Mouse (Mus musculus) CD8-positive naive resting alpha-beta T cell, adult 2 months (primary cell): ENCODE data around the gene Rnf151.
"Not testable (repeated sequence)": the region's sequence is repeated elsewhere in the genome, so short reads cannot be mapped to it uniquely, and the experiment has no call there.

ENCODE experiments used
- DNase-seq, 2 experiments: peaks; one replicate each; pipeline ENCODE4 v3.0.0; 2022; ENCODE audit warnings: low read depth in 2 of 2, low spot score in 2 of 2

Gene Rnf151

DNA sequence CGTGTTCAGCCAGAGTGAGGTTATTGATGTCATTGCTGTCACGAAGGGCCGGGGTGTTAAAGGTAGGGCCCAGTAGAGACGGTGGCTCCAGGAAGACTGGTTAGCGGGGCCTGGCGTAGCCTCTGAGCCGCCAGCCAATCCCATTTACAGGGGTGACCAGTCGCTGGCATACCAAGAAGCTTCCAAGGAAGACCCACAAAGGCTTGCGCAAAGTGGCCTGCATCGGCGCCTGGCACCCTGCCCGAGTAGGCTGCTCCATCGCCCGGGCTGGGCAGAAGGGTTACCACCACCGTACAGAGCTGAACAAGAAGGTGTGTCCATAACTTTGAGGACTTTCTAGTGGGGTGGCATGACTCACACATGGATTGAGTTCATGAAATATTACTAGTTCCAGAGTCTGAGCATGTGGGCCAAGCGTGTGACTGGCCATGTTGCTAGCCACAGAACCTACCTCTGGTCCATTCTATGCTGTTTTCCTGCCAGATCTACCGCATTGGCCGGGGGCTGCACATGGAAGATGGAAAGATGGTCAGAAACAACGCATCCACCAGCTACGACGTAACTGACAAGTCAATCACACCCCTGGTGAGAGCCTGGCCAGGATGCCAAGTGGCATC is 15.7 kb upstream of the Rnf151 start:
- DNase-seq: no peak

DNA sequence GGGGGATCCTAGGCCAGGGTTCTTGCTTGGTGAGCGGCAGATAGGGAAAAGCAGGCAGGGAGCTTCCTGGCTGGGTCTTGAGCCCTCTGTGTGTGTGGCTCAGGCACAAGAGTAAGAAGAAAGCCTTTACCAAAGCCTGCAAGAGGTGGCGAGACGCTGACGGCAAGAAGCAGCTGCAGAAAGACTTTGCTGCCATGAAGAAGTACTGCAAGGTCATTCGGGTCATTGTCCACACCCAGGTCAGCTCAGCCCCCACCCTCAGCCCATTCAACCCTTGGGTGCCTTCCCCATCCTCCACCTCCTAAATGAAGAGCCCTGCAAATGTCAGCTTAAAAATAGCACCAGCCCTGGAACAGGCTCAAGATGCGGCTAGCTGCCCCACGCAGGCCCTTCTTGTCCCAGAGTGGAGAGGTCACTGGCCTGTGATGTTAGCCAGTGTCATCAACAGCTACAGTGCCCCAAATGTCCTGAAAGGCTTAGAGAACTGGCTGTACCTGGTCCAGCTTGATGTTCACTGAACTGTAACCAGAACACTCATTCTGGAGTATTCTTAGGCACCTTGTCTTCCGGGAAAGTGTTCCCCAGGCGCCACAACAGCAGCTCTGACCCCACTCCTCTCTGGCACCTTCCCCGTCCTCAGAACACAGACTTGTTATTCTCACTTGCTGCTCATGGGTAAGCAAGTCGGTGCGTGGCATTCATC is 14.5 kb upstream of the Rnf151 start:
- DNase-seq: no peak

DNA sequence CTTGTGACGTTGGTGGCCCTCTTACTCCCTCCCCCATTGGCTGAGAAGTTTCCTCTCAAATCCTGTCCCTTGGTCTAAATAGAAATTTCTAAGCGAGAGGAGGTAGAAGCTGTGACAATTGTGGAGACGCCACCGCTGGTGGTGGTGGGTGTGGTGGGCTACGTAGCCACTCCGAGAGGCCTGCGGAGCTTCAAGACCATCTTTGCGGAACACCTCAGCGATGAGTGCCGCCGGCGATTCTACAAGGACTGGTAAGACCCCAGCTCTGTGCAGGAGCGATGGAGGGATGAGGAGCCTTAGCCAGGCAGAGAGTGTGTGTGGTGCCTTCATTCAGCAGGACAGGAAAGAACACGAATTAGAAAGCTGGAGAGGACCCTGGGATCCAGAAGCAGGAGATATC is 12.9 kb upstream of the Rnf151 start:
- no peak for DNase-seq

DNA sequence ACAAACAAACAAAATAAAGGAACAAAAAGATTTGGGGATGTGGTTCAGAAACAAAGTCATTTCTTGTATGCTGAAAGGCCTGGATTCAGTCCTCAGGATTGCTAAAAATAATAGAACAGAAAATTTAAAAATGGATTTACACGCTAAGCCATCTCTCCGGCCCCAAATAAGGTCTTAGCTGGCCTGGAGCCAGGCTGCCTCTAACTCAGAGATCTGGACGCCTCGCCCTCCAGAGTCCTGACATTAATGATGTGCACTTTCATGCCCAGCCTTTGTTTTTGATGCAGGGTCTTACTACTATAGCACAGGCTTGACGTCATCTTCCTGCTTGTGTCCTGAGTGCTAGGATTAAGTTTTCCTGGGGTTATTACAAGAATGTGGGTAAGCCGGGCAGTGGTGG is 11.2 kb upstream of the Rnf151 start:
- DNase-seq: no peak

DNA sequence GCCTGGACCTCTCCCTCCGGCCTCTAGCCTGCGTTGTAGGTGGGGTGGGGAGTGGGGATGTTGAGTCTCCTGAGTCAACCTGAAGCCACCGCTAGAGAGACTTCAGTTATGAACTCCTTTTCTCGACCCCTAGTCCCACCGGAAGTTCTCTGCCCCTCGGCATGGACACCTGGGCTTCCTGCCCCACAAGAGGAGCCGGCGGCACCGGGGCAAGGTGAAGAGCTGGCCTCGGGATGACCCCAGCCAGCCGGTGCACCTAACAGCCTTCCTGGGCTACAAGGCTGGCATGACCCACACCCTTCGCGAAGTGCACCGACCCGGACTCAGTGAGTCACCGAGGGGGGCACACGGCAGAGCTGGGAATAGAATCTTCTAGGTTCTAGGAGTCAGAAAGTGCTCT is 10.3 kb upstream of the Rnf151 start:
- DNase-seq: no peak

DNA sequence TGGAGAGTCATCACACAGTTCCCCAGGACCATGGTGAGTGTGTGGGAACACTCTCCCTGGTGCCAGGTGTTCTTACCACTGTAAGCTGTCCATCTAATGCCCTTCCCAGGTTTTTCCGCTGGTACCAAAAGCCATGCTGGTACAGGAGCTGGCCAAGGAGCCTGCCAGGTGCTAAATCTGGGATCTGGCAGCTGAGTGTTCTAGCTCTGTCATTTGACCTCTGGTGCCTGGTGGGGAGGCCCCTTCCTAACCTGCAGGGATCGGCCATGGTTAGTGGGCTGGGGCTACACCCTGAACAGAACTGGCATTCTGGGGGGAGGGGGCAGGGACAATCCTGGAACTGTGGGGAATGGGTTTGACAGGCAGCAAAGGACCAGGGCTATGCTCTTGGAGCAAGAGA is 9.8 kb upstream of the Rnf151 start, which contains the start of gene Rpl3l:
Gene Rpl3l (plus strand): TSS at position 203 of the 400 bp plus-strand sequence.
- DNase-seq: no peak

DNA sequence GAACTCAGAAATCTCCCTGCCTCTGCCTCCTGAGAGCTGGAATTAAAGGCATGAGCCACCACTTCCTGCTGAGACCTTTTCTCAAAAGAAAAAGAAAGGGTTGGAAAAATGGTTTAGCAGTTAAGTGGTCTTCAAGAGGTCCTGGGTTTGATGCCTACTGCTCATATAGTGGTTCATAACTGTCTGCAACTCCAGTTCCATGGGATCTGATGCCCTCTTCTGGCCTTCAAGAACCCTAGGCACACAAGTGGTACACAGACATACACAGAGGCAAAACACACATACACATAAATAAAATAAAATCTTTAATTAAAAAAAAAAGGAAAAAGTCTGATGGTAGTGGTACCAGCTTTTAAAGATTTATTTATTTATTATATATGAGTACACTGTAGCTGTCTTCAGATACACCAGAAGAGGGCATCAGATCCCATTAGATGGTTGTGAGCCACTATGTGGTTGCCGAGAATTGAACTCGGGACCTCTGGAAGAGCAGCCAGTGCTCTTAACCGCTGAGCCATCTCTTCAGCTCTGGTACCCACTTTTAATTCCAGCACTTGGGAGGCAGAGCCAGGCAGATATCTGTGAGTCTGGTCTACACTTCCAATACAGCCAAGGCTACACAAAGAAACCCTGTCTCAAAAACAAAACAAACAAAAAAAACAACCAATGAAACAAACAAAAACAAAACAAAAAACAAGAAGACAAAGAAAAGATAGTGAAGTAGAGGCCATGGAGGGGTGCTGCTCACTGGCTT is 8.0 kb upstream of the Rnf151 start:
- DNase-seq: no peak

DNA sequence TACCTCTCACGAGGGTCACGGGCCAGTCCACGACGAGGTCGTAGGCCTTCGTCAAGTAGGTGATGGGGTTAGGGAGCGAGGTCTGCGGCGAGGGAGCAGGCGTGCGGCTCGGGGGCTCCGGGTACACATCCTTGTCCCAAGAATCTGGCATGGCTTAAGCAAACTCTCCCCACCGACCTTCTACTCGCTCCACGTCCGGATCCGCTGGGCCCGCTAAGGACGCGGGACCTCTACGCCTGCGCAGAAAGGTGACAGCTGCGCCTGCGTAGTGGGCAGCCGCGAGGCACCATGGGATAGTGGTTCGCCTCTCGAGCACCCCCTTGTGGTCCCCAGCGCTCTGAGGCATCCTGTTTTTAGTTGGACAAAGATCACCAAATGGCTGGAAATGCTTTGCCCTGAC is 6.3 kb upstream of the Rnf151 start, which contains the start of gene Ndufb10:
Gene Ndufb10 (minus strand): TSS at position 295 of the 400 bp plus-strand sequence.
- peak; percentile 95 to 97 for DNase-seq

DNA sequence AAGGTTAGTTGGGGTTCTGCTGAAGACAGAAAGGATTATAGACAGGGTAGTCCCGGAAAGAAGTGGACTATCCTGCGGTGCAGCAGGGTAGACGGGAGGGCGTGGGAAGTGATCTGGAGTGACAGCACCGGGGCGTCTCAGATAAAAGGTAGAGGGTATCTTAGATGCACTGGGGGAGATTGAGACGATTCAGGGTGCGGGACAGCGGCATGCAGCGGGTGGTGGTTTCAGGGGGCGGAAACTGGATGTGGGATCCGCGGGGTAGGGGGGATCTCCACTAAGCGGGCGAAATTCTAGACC is 6.0 kb upstream of the Rnf151 start:
- DNase-seq: no peak

DNA sequence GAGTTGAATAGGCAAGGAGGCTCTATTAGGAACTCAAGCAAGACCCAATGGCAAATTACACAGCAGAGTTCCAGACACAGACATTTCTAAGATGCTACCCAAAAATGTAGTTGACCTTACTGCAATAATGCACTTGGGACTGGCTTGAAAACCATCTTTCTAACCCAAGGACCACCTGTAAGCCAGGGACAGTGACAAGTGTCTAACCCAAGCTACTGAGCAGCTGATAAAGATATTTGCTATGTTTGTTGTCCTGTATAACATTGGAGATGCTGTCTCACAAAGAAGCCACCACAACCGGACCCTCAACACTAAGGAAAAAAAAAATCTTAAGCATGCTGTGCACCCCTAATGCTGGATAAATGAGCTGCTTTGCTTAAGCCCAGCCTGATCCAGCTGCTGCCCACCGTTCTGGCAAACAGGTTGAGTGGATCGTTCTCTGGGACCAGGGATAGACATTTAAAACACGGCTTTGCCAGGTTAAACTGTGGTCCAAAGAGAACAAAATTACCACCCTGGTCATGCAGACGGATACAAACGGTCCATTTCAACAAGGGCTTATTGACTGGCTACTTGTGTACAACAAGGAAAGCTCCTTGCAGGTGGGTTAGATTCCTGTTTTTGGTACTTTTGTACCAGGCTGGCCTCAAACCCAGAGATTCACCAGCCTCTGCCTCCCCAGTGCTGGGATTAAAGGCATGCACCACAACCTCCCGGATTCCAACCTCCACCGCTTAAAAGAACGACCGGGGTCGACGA is 5.4 kb upstream of the Rnf151 start:
- DNase-seq: no peak

DNA sequence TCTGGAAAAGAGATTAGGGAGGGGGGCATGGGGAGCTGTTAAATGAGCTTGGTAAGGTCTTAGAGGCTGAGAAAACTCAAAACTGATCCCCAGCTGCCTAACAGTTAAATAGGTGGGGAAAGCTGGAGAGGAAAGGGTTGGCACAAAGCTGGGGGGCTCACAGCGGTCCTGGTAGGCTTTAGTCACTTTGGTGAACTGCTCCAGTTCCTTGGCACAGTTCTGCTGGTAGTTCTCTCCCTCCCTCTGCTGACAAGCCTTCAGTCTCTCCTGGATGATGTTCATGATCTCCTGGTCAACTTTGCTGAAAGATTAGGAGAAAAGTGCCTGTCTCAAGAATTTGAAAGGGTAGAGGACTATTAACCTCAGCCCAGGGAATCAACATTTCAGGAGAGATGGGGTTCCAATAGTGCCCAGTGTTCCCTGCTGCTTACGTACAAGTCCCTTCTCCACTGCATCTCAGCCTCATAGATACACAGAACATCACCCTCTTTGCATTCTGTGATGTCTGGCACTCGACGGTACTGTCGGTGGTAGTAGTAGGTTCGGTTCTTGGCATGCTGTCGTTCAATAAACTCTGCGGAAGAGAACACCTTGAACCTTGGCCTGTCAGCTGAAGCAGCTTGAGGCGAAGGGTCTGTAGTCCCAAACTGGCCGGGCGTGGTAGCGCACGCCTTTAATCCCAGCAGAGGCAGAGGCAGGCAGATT is 4.5 kb upstream of the Rnf151 start:
- no peak for DNase-seq

DNA sequence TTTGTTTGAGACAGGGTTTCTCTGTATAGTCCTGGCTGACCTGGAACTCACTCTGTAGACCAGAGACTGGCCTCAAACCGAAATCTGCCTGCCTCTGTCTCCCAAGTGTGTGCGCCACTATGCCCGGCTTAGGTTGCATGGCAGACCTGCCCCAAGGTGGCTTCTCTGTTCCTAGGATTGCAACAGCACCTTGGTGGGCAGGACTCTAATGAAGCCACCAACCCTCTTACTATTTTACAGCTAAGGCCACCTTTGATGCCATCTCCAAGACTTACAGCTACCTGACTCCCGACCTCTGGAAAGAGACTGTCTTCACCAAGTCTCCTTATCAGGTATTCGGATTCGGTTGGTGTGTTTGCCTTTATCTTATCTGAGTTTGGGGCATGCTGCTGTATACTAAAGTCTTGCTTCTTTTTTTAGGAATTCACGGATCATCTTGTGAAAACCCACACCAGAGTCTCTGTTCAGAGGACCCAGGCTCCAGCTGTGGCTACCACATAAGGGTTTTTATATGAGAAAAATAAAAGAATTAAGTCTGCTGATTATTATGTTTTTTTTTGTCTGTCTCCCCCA is 3.6 kb upstream of the Rnf151 start:
- DNase-seq: not testable (repeated sequence)

DNA sequence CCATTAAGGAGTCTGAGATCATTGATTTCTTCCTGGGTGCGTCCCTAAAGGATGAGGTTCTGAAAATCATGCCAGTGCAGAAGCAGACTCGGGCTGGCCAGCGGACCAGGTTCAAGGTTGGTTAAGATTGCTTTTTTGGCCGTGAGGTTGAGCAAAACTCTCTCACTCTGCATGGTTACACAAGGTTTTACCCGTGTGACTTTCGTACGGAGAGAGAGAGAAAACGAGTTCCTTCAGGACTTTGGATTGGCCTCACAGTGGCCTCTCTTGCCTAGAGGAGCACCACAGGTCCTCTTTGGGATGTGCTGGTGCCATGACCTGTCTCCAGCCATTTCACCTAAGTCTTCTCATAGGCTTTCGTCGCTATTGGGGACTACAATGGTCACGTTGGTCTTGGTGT is 2.8 kb upstream of the Rnf151 start:
- DNase-seq: not testable (repeated sequence)

DNA sequence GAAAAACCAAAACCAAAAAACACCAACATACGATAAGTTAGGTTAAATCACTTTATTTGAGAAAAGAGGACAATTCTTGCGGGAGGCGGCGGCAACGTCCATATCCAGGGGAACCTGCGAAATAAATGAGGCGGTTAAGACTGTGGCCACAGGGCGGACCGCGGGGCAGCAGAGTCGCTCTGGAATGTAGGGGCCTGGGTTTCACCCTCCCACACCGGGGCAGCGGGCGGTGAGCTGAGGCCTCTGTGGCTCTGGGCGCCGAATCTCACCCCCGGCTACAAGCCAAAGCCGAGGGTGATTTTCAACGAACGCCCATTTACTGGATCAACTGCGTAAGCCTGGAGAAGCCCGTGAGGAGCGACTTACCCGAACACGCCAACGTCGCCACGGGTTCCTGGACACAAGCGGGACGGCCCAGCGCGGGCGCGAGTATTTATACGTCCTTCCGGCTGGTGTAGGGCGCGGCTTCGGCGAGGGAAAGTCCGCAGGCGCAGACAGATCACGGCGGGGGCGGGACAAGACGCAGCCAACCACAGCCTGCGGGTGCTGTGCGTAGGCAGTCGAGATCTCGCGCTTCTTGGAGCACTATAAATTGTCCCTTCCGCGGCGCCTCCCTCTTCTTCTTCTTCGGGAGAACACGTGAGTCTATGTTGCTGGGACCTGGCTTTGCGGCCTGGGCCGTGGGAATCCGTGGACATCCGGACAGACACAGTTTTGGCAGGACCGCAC is 1.8 kb upstream of the Rnf151 start:
- peak; percentile 96 to 97 for DNase-seq

DNA sequence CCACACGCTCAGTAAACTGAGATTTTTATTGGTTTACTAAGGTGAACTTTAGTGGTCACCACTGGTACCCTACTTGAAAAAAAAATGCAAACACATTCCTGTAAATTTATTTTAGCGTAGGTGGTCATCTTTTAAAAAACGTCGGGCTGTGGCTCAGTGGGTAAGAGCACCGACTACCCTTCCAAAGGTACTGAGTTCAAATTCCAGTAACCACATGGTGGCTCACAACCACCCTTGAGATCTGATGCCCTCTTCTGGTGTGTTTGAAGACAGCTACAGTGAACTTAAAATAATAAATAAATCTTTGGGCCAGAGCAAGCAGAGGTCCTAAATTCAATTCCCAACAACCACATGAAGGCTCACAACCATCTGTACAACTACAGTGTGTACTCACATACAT is 1.1 kb upstream of the Rnf151 start:
- DNase-seq: not testable (repeated sequence)

DNA sequence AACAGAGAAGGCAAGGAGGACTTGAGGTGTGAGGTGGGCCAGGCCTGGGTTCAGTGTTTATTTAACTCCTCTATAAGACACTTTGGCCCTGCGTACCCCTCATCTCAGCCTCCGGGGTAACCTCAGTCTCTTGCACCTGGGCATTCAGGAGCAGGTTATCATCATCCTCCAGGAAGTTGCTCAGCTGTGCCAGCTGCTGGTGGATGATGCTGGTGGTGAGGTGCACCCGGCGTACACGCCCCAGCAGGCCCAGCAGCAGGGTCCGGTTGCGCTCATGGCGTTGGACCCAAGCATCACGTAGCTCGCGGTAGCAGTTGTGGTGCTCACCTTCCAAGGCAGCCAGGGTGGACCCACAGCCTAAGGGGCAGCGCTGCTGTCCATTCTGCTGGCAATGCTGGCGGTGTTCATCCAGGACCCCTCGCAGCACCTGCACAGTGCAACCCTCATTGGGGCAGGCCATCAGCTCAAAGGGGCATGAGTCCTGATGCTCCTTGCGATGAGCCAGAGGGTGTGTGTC is 1.6 kb downstream of the Rnf151 start:
- DNase-seq: no peak

DNA sequence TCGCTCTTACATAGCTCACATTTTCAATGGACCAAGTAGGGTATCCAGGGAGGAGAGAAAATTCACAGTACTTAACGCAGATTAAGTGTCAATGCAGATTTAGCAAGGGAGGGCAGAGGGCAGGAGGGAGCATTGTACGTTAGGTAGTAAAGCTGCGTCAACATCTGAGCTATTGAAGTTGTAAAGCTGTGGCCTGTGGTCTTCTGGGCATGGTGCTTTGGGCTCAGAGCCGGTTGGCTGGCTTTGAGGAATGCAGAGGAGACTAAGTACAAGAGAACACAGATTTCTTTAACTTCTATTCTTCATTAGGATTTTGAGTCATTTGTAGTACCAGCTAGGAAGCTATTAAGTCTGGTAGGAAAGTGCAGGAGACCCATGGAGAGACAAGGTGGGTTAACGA is 2.3 kb downstream of the Rnf151 start:
- no peak for DNase-seq

DNA sequence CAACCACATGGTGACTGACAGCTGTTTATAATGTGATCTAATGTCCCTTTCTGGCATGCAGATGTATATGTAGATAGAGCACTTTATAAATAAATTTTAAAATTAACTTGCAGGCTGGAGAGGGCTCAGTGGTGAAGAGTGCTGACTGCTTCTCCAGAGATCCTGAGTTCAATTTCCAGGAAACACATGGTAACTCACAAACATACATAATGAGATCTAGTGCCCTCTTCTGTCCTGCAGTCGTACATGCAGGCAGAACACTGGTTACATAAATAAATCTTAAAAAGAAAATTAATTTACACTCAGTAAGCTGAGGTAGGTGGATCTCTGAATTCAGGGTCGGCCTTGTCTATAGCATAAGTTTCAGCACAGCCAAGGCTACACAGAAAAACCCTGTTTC is 9.2 kb downstream of the Rnf151 start:
- DNase-seq: no peak

DNA sequence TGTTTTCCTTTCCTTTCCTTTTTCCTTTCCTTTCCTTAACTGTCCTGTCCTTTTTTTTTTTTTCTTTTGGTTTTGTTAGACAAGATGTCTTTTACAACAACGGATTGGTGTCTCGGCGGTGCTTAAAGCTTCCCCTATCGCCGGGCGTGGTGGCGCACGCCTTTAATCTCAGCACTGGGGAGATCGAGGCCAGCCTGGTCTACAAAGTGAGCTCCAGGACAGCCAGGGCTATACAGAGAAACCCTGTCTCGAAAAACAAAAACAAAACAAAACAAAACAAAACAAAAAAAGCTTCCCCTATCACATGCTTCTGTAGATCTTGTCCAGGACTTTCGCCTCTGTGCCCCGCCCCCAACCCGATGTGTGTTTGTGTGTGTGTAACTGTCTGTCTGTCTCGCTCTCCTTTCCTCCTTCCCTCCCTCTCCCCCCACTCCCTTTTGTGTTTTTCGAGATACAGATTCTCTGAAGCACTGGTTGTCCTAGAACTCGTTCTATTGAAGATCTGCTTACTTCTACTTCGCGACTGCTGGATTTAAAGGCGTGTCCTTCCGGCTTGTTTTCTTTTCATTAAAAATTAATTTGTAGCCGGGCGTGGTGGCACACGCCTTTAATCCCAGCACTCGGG is 9.9 kb downstream of the Rnf151 start:
- DNase-seq: no peak
